Mouse (Mus musculus) megakaryocyte-erythroid progenitor cell, adult 5-6 weeks (primary cell): Measurements from ENCODE around the gene Qsox2. TPM values are rescaled to one million over a fixed set of nuclear protein-coding genes. Genes with fewer than 3 reads are reported as not detected.

Source experiments
- ATAC-seq: replicated peaks from 2 replicates; pipeline ENCODE4 v1.8.0; 2016; ENCODE audit warnings: mild to moderate bottlenecking, inconsistent platforms; ENCODE audit not compliant: severe bottlenecking, poor library complexity, low FRiP score, low TSS enrichment
- total RNA-seq, 2 experiments: library from RNA; stranded (forward) in 1 of 2; stranded (reverse) in 1 of 2; fragments of 200-1000, 215-1000 nt in 1 of 2; fragments of >200 nt in 1 of 2; fragmentation: Nextera tagmentation in 1 of 2; gene quantifications; 2 replicates each; pipeline ENCODE4 v1.2.3; 2014 to 2017

Qsox2 gene
- total RNA-seq (2014; fragmentation: Nextera tagmentation): 6.7 and 7.9 TPM in 2 replicates
- 5.4 and 6.2 TPM in 2 replicates for total RNA-seq (2017)

DNA sequence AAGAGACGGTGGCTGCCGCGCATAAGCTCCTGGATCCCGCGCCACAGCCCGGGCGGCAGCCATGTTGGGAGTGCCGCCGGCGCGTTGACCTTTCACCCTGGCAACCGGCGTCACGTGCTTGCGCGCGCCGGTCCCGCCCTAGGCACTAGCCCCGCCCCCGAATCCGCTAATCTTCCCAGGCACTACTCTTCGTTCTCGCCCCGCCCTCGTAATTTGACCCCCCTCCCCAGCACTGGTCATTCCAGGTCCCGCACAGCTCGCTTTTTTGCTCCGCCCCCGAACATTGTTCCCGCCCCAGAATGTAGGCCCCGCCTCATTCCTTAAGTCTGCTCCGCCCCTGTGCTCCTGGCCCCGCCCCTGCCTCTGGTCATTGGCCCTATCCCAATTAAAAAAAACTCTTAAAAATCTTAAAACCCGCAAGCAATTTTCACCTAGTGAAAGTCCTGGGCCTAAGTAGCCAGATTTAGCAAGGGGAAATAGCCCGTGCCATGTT is at the start of gene Qsox2:
Qsox2 (minus strand) TSS at position 236 of the 493 bp plus-strand sequence.
- ATAC-seq: peak; percentile 84

DNA sequence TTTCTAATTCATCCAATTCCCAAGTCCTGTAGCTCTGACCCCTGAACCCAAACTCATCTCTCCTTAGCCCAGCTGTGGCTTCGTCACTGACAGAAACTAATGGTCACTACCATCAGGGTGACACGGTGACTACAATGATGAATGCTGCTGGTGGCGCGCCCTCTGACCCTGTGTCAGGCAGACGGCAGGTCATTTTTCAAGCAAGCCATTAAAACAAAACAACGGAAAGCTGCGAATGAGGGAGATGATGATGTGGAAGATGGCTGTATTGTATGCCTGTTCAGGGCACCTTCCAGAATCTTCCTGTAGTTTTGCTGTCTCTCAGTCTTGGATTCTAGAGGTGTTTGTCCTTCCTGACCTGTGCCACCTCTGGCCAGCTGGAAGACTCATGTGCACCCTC is 49.1 kb upstream of the Qsox2 start:
- ATAC-seq: no peak

DNA sequence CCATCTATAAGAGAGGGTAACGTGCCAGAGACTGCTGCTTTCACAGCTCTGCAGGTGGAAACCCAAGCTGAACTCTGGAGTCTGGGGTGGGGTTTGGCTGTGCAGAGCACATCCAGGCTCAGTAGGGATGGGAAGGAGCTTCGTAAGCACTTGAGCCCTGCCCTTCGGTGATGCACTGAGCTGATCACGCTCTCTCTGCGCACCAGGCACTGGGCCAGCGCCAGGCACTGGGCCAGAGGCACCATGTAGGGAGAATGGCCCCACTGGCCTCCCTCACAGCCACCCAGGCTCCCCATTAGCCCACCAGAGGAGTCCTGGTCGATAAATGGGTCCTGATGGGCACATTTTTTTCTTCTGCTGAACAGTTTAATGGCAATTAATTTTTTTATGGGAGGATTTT is 48.5 kb upstream of the Qsox2 start:
- ATAC-seq: no peak

DNA sequence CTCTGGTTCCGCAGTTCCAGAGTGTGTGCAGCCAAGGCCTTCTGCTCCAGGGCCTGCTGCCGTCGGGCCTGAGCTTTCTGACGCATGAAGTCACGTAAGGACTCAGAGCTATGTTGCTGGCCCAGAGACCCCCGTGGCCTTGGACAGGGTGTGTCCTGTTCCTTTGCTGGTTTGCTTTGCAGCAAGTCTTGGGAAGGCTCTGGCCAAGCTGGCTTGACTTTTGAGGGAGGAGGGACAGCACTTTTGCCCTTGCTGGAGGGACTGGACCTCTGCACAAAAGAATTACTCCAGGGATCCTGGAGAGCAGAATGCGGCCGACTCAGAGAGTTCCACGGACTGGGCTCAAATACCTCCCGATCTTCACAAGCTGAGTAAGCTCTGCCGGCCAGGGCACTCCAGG is 43.3 kb upstream of the Qsox2 start:
- no peak for ATAC-seq

DNA sequence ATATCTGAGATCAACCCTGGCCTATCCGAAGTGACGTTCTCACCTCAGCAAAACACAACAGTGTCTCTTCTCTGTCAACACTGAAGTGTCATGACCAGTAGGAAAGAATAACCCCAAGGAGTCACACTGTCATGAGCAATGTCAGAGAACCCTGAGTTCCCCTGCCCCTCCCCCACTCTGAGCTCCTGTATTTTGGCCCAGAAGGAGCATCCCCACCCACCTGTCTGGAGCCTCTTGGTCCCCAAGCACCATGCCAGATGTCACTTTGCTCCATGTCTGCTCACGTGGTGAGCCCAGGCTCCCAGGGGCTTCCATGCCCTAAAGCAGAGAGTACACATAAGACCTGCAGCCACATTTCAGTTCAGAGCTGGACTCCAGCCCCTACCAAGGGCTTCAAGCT is 42.4 kb upstream of the Qsox2 start:
- no peak for ATAC-seq

DNA sequence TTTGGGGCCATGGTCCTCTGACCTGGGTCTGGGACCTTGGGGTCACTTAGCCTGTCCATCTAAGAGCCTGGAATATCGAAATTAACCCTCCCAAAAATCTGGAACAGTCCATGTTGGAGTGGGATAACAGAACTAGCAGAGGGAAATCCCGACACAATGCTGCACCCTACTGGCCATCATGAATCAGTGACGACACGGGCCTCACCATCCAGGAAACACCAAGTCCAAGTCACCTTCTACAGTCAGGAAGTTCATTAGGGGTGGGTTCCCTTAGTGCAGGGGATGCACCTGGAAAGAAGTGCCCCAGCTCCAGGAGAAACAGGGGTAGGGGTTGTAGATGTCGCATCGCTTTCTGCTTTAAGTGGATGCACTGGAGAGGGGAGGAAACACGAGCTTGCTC is 36.3 kb upstream of the Qsox2 start:
- peak; percentile 39; the same call in 1 of the 2 replicates for ATAC-seq

DNA sequence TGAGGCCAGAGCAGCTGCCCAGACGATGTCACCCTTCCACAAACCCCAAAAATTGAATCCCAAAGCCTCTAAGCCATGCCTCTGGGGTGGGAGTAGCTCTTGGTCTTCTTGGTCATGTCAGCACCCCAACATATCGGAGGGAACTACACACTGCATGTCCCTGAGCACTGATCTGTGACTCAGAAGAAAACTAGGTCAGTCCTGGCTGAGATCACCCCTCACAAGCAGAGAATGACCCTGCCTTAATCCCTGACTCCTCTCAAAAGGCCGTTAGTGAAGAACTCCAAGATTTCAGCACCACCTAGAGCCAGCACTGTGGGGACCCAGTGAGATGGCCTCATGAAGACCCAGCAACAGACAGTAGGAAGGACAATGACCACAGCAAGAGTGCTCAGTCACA is 30.9 kb upstream of the Qsox2 start:
- ATAC-seq: no peak

DNA sequence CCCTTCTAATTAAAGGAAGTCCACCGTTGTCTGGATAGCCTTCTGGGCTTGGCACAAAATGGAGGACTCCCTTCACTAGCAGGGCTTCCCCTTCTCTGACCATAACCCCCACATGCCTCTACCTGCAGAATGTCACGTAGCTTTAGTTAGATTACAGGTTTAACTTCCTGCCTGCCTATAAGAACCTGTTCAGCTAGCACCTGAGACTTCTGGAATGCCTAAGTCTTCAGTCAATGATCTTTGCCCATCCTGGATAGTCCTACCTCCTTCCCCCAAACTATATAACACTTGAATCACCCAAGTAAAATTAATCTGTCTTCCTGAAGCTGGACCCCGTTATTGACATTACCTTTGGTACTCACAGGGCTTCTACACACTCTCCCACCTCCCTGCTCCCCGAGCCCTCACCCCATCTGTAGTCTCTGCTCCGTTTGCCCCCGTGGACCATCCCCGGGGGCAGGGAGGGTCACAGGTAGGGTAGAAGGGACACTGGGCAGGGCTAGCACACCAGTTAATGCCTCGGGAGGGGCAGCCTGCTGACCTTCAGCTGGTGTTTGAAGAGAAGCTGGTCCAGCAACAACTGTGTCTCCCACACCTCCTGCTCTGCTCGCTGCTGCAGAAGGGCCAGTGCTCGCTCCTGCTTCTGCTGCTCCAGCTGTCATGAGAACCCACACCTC is 28.9 kb upstream of the Qsox2 start:
- no peak for ATAC-seq

DNA sequence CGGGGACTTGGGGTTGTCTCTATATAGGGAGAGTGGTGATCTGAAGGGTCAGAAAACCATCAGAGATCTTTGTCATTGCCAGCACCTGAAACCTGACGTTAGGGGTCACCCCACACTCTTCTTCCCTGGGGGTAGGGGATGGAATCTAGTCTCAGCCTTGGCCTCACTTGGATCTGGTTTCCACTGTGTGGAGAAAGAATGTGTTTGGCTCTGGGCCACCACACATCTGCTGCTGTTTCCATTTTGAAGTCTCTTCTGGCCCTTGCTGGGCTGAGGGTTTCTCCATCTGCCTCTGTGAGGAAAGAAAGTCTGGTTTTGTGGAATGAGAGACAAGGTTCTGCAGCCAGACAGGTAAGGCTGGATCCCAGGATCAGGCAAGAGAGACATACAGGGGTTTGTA is 27.8 kb upstream of the Qsox2 start:
- no peak for ATAC-seq

DNA sequence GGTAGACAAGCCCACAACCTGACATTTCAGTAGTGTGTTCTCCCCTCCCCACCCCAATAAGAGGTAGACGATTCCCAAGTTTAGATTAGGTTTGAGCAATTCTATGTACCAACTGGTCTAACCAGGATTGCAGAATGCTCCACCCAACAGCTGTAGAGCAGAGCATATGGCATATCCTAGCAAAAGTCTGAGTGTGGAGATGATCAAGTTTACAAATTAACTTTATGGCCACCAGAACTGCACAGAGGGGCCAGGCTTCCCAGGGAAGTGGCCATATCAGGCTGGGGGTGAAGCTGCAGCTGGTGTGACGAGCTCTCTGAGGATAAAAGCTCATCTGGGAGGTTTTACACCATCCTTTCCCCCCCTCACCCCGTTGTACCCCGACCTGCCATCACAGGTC is 27.3 kb upstream of the Qsox2 start:
- ATAC-seq: no peak

DNA sequence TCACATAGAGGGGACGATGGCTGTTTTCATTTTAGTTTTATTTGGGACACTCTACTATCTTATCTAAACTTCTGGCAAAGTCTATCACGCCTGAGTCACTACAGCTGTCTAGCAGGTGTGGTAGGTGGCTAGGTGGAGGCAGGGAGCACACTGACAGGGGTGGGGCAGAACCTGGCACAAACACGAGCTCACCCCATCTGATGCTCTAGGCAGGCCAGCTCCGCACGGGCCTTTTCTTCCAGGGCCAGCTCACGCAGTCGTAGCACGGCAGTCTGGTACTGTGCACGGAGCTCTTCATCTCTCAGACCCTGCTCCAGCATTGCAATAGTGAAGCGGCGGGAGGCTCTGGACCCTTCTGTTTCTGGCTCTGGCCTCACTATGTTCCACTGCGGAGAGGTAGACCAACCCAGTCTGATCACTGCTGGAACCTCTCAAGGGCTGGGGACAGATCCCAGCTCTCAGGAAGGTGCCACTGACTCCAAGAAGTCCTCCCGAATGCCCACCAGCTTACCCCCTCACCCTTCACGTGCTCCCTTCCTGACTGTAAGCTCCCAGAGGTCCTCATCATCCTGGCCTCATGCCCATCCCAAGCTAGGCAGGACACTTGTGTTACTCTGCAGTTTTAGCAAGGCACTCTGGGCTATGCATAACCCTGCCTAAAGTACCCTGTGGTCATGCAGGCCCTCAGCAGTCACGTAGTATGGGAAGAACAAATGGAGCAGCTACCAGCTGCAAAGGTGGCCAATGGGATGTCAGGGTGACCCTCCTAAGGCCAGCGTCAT is 20.2 kb upstream of the Qsox2 start:
- no peak for ATAC-seq

DNA sequence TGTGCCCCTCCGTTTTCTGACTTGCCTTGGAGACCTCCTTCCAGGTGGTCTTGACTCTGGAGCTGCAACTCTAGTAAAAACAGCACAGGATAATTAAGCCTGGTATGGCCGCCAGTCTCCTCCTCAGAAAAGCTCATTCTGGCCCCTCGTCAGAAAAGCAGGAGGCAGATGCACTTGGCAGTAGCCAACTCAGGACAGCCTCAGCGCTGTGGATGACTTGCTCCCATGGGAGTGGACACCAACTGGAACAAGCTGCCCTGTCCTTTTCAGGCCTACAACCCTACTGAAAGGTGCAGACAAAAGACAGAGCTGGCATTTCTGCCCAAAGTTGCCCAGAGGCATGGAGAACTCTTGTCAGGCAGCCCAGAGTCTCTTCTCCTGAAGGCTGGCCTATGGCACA is 17.5 kb upstream of the Qsox2 start:
- no peak for ATAC-seq

DNA sequence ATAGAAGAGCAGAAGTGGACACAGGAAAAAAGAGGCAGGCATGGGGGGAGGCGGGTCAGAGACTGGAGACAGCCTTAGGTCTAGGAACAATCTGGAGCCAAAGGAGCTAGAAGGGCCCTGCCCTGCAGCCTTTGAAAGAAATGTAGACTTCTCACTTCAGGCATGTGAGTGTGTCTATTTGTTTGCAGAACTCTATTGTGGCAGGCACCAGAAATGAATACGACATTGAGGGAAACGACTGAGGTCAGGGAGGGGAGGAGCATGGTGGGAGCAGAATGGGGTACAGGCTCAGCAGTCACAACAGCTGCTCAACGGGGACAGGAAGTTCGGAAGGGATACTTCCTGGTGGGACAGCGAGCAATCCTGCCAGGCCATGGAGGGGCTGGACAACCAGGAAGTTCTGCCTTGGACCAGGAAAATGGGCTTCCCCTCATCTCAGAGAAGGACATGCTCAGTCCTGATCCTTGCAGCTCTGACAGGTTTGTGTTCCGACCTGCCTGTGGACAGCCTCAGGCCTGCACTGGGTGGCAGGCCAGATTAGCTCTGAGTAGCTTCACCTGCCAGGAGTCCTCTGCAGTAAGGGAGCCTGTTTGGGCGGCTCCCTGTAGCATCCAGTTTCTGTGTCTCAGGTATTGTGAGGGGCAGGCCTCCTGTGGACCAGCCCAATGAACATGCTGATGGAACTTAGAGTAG is 15.3 kb upstream of the Qsox2 start:
- ATAC-seq: no peak

DNA sequence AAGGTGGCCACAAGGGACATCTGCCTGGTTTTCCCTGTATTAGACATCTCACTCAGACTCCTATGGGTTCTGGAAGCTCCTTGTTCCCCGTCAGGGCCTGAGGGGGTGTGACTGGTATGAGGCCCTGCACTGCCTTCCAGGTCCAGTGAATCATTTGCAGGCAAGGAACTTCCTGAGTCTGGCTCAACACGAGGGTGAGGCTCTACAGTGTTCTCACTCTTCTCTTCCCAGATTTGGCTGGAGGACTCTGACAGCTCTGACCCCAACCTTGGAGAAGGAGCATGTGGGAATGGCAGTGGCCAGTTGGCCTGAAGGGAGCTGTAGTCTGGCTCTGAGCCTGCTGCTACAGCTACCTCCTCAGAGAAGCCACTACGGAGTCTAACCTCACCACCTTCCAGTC is 10.2 kb upstream of the Qsox2 start:
- ATAC-seq: no peak

DNA sequence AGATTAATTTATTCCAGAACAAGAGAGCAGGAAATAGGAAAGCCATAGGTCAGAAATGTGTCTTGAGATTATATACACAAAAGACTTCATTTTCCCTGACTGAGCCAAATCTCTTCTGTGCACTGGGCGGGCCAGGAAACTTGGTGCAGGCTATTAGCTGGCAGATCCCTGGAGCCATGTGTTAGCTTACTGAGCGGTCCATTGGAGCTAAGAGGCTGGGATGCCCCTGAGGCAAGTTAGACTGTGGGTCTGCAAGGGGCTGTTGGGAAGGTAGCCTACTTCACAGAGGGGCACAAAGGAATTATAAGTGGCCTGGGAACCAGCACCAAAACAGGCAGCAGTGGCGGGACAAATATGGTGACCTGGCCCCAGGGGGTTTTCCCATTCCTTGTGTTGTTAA is 3.5 kb upstream of the Qsox2 start:
- ATAC-seq: no peak

DNA sequence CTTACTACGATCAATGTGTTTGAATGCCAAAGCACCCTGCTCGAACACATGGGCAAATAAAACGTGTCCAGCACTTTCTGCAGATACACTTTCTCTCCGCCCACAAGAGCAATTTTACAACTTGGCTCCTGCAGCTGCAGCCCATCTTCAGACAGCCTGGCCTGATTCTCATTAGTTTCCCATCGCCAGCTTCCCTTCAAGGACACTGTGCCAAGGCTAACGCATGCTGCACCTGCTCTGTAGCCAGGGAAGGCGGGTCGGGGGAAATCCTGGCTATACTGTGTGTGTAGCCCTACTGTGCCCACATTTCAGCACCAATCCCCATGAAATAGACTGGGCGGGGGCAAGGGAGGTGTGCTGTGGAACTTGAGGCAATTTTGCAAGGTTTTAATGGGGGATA is 3.0 kb upstream of the Qsox2 start:
- ATAC-seq: no peak

DNA sequence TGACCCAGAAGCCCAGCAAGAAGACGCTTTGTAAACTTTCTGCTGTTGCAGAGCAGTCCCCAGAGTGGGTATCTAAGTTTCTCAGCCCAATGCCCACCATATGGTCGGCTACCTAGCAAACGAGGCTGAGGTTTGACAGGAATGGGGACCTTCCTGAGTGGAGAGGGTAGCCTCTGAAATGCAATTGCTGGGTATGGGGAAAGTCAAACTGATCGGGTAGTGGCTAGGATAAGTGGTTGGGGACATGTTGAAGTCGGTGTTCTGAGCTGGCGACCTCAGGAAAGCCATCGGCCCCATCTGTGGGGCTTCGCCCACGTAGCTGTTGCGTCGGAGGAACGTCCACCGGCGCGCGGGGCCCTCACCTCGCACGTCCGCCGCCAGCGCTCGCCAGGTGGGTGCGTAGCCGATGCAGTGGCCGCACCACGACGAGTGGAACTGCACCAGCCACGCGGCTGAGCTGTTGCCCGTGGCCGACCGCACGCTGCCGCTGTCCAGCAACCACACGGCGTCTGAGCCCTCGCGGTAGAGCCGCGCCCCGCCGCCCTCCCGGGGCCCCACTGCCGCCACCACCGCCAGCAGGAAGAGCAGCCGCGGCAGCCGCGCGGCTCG is 540 bp downstream of the Qsox2 start:
- ATAC-seq: 0 out of 2 replicates have a peak, but pooled peaks have one; percentile 6

DNA sequence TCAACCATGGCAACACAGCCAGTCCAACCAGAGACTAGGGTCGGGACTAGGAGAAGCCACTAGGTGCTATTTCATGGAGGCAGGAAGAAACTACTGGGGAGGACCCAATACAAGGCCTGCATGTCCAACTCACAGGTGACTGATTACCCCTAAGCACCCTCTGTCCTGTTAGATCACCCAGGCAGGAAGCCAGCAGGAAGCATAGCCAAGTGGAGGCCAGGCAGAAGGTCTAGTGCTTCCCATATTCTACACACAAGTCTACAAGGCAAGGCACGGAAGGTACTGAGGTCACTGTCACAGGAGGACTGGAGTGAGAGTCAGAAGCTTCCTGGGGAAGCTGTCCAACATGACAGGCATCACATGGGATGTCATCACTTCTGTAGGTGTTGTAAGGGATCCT is 2.6 kb downstream of the Qsox2 start:
- ATAC-seq: no peak

DNA sequence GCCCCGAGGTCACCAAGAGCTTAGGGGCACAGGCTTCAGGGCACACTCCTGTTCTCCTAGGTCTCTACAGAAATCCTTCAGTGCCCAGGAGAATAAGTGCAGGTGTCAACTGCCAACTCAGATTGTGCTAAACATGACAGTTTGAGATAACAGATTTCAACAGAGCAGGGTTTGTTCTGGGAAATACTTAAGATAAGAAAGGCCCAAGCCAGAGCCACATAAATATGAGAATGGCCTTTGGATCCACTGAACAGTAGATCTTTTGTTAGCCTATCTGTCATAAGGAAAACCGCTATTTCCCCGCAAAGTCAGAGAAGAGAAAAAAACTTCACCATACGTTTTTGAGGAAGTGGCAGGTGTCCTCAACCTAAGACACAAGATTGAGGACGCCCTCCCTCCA is 3.1 kb downstream of the Qsox2 start:
- ATAC-seq: peak; percentile 32; the same call in 1 of the 2 replicates

DNA sequence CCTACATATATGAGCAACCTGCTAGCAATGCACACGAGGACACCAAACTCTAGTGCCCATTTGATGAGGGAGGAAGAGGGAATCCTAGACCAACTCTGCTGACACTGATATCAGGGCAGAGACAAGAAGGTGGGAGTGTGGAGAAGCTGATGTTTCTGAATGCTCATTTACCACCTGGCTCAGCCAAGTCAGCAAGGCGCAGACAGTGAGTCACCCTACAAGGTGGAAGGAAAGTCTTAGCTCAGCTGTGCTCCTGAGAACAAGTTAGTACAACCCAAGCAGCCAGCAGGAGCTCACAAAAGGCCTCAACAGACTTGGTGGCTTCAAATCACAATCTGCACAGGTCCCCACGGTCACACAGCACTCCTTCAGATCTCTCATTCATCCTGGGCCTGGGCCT is 6.0 kb downstream of the Qsox2 start:
- ATAC-seq: no peak
